Mouse (Mus musculus): ENCODE results near the gene Padi3. TPM values are rescaled to one million over a fixed set of nuclear protein-coding genes. Genes with fewer than 3 reads are reported as not detected.
A peak's percentile ranks its signal among the peaks of the same experiment; 100 is the strongest.

The Padi3 gene
- not detected for polyA plus RNA-seq (2017; shearing (Covaris generic))

GRCm38 (mm10) chr4:140810458-140811260 lies at the start of gene Padi3:
Padi3 (minus strand) TSS chr4:140810648.
- ATAC-seq, result no peak

GRCm38 (mm10) chr4:140859291-140859690 lies 48.8 kb upstream of the Padi3 start:
- ATAC-seq, result no peak

DNA sequence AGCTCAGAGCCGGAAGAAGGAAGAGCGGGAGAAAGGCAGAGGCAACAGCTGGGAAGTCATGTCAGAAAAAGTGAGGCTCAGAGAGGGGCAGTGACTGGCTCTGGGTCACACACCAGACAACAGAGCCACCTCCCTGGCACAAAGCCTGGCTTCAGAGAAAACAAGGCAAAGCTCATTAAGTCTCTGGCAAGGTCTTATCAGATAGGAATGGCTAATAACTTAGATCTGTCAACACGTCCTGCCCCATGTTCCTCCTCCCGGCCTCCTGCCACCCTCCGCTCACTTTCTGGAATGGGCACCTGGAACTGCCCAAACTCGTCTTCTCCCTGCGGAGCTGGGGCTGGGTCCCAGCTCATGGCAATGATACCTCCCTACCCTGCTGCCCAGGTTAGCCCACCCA lies 47.4 kb upstream of the Padi3 start:
- ATAC-seq, result no peak

- ATAC-seq, result peak; percentile 56
Measured at GRCm38 (mm10) chr4:140857041-140857440, 46.6 kb upstream of the Padi3 start.

GRCm38 (mm10) chr4:140855151-140855550 lies 44.7 kb upstream of the Padi3 start:
- ATAC-seq, result no peak

DNA sequence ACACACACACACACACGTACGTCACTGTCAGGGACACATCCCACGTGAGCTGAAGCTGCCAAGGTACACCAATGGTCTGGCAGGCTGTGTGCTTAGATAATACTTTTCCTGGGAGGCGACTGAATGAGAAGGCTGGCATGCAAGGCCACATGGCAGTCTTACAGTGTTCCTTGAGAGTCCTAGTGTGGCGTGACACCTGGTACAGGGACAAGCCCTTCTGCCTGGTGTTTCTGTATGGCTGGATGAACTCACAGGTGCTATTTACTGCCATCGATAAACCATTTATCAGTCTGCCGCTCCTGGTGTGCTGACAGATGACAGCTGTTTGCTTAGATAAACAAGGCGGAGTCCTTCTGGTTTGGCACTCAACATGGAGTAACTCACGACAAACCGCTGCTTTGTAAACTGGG lies 44.0 kb upstream of the Padi3 start:
- ATAC-seq, result no peak

DNA sequence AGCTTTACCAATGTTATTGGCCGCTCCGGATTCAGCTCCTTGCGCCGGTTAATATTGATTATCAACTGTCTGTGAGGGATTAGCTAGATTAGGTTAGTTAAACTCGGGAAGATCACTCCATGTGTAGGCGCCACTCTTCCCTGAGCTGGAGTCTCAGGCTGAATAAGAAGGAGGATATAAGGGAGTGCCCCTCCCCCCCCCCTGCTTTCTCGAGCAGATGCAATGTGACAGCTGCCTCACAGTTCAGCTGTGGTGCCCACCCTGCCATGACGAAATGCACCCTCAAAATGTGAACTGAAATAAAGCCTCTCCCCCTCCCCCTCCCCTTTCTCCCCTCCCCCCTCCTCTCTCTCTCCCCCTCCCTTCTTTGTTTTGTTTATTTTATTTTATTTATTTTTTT lies 43.2 kb upstream of the Padi3 start:
- ATAC-seq, result no peak

DNA sequence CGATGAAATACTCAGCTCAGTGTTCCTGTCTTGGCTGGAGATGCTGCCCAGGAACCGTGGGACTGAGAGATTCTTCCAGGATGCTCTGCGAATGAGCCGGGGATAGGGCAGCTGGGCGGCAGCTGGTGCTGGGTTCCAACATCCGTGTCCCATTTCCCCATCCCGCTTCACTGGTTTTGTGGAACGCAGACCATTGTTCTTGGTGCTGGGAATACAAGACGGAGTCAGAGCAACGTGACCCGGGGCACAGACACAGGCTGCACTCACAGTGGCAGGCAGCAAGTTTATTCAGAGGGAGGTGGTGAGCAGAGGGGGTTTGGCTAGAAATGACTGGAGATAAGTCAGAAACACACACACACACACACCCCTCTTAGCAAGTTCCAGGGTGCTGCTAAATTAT lies 38.9 kb upstream of the Padi3 start:
- ATAC-seq, result no peak

DNA sequence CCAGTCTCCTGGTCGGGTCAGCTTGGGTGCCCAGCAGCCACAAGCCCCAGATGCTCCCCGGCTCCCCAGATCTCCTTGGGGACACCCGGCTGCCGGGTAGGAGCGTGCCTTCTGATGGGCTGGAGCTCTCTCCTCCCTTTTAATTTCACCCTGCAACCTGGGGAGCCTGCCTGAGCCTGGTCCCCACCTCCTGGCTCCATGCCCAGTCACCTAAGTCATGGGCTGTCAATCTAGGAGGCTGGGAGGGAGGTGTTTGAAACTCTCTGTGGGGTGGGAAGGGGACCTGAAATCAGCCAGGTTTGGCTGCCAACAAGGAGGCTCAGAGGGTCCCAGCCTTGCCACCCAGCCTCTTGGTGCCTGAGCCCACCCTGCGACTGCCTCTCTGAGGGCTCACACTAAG lies 35.2 kb upstream of the Padi3 start, which contains the start of gene Padi1:
Gene Padi1, minus strand, starts transcription at position 113 of the 400 bp plus-strand sequence.
- no peak for ATAC-seq

GRCm38 (mm10) chr4:140844991-140845390 lies 34.5 kb upstream of the Padi3 start:
- no peak for ATAC-seq

- no peak for ATAC-seq
Measured at GRCm38 (mm10) chr4:140843670-140844280, 33.3 kb upstream of the Padi3 start.

GRCm38 (mm10) chr4:140842909-140843308 lies 32.5 kb upstream of the Padi3 start:
- ATAC-seq, result no peak

DNA sequence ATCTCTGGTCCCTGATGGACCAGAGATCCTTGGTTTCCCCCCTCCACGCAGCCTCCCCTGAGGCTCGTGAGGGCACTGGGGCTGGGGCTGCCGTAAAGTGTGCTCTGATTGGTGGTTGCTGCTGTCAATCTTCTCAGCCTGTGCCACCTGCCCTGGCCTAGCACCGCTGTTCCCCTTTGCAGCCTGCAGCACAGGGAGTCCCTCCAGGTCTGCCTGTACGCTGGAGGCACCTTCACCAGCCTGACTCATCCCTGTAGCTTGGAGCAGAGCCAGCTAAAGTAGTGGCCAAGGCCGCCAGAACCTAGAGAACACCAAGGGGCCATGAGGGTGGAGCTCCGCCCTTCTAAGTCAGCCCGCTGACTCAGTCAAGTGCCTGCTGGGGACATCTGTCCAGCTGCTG lies 27.4 kb upstream of the Padi3 start:
- ATAC-seq, result no peak

DNA sequence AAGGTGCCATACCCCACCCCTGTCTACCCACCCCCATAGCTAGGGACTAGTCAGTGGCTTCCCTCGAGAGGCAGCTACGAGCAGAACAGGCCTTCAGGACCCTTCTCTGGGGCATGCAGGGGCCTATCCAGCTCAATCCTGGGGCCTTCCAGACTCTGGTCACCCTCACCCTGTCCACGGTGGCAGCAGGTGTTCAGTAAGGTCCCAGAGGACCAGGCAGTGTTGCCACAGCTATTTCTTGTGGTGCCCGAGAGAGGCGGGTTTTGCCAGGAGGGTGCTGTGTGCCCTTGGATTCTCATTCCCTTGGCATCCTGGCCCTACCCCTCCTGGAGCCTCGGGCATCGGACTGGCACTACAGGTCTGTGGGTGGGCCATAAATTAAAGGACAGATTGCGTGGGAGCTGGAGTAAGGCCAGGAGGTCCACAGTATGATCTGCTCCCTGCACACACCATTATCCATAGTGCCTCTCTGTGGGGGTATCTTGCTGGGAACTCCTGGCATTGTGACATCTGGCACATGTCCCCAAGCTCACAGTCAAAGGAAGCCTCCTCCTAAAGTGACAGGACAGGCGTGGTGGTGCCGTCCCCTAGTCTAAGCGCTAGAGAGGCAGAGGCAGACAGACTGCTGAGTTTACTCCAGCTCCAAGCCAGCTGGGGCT lies 25.9 kb upstream of the Padi3 start:
- ATAC-seq, result no peak

DNA sequence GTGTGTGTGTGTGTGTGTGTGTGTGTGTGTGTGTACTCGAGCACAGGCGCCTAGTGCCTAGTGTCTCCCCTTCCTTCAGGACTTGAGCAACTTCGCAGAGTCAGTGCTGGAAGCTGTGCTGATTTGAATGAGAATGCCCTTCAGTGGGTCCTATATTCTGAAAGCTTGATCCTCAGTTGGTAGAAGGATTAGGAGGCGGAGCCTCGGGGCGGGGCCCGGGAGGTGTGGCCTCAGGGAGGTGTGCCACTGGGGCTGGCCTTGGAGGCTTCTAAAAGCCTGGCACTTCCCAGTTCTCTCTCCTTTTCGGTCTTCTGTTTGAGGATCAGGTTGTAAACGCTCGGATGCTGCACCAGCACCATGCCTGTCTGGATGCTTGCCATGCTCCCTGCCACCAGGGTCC lies 25.2 kb upstream of the Padi3 start:
- ATAC-seq, result no peak

DNA sequence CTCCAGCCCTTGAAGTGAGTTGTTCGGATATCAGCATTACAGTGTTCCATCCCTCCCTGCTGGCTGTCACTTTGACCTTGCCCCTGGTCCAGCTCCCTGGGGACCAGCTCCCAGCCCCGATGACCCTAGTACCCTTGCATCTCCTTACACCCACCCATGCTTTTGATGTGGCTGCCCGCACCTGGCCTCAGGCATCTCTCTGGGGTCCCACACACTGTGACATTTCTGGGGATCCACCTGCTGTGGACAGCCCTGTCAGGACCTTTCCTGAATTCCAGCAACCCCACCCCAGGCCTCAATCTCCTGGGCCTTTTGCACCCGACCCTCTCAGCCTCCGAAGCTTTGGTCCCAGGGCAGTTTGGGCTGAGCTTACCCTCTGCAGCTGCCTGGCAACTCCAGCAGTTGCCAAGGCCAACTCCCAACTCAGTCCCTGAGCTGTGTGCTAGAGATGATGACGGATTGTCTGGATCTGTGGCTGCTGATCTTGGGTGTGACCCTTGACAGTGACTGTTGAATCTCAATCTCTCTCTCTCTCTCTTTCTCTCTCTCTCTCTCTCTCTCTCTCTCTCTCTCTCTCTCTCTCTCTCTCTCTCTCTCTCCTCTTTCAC lies 24.0 kb upstream of the Padi3 start:
- ATAC-seq, result no peak

GRCm38 (mm10) chr4:140832821-140833220 lies 22.4 kb upstream of the Padi3 start:
- no peak for ATAC-seq

DNA sequence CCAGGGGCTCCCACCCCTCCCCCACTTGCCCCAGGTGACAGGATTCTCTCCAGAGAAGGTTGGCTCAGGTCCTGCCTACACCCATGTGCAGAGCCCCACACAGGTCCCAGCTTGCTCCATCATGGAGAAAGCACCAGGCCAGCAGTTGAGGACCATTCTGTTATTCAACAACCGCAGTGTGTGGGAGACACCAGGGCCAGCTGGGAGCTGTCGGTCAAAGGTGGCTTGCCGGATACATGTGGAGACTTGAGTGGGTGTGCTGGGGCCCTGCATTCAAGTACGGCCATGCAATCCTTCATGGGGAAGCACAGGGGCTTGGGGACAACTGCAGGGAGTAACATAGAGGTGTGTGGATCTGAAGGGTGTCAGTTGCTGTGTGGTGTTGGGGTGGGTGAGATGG lies 21.4 kb upstream of the Padi3 start:
- no peak for ATAC-seq

GRCm38 (mm10) chr4:140827237-140827636 lies 16.8 kb upstream of the Padi3 start:
- ATAC-seq, result no peak

DNA sequence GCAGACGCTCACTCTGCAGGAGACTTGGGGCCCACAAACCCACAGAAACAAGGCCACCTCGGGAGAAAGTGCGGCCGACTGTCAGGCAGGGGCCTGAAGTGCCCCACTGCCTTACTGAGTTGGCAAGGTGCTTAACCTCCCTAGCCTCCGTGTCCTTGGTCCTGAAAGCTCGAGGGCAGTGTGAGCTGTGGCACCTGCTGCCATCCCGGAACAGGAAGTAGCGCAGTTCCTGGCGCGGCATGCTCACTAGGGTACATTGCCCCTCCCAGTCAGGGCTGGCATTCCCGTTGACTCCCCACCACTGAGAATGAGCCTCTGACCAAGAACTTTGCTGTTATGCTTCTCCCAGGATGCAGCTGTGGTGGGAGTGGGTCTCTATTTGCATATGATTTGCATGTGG lies 15.5 kb upstream of the Padi3 start:
- ATAC-seq, result no peak

- ATAC-seq, result no peak
Measured at GRCm38 (mm10) chr4:140821988-140822387, 11.5 kb upstream of the Padi3 start.

- ATAC-seq, result no peak
Measured at GRCm38 (mm10) chr4:140817413-140817812, 7.0 kb upstream of the Padi3 start.

Data from inflammation-experienced regulatory T-cells, adult 6 months (primary cell).